8 mouse cellular contexts compared by ENCODE assay signal in genomic region chr4:102572031-102572430, GRCm38 (mm10).
DNase-seq lines count a peak whose midpoint lies in the region; ATAC-seq and TF ChIP-seq lines count a peak whose summit lies in the region.

No protein-coding gene starts in this region.

- no peak for DNase-seq in liver, adult 2 months (ENCODE audit: extremely low read depth, low read depth, low spot score)
- no peak for DNase-seq in liver
- no peak for DNase-seq in embryo, embryonic 10.5 days (ENCODE audit: low spot score)
- no peak for DNase-seq in gastrocnemius, postnatal 14 days
- no peak for DNase-seq in cerebellum, adult 9-10 months

- intact Hi-C loops in gastrocnemius, postnatal 14 days (cut with DNase I; ENCODE audit: low total_unique reads), result no loop called here

- ATAC-seq in forebrain, embryonic 13.5 days, result no peak
- ATAC-seq in limb, embryonic 15.5 days (ENCODE audit: insufficient number of reproducible peaks, low FRiP score, low TSS enrichment, low read depth), result no peak

- H3K9ac ChIP-seq in liver, adult 2 months (ENCODE audit: low read depth, low read length), result peak overlapping the region; percentile 68
- H3K9ac ChIP-seq in forebrain, embryonic 13.5 days, result no peak overlapping the region
- H3K9ac ChIP-seq in limb, embryonic 15.5 days, result 0 out of 2 replicates have a peak overlapping the region, but pooled peaks have one; percentile 17

- peak overlapping the region; percentile 58 for H3K4me3 ChIP-seq in liver, adult 2 months (ENCODE audit: insufficient read depth, low read depth, low read length)
- peak overlapping the region; percentile 15; the same call in 1 of the 2 replicates for H3K4me3 ChIP-seq in forebrain, embryonic 13.5 days
- peak overlapping the region; percentile 33 for H3K4me3 ChIP-seq in limb, embryonic 15.5 days
- peak overlapping the region; percentile 54 for H3K4me3 ChIP-seq in small intestine, adult 2 months (ENCODE audit: low read depth, low read length)

- H3K79me2 ChIP-seq in liver, adult 2 months (ENCODE audit: control insufficient read depth, insufficient read depth, low read length), result peaks cover 23% of the 10 kb centered on the region; the same call in 1 of the 2 replicates

- 0 out of 2 replicates have a peak, but pooled peaks cover 1% of the 10 kb centered on the region for H3K36me3 ChIP-seq in liver, adult 2 months (ENCODE audit: control insufficient read depth, insufficient read depth, low read length)
- no peaks in the 10 kb centered on the region for H3K36me3 ChIP-seq in forebrain, embryonic 13.5 days (ENCODE audit: poor library complexity, severe bottlenecking)
- no peaks in the 10 kb centered on the region for H3K36me3 ChIP-seq in limb, embryonic 15.5 days
- no peaks in the 10 kb centered on the region for H3K36me3 ChIP-seq in small intestine, adult 2 months (ENCODE audit: control insufficient read depth, insufficient read depth, low read length)

- TF ChIP-seq POLR2A in liver, adult 2 months (IDR thresholded peaks at IDR 0.05; ENCODE audit: extremely low read depth, insufficient read depth, low read length), result no peak
- no peak for TF ChIP-seq POLR2A in small intestine, adult 2 months (IDR thresholded peaks at IDR 0.05; ENCODE audit: low read depth, low read length)

- H3K4me1 ChIP-seq in liver, adult 2 months (ENCODE audit: control insufficient read depth, insufficient read depth, low read length), result peaks cover 29% of the 10 kb centered on the region
- peaks cover 47% of the 10 kb centered on the region for H3K4me1 ChIP-seq in forebrain, embryonic 13.5 days
- peaks cover 39% of the 10 kb centered on the region for H3K4me1 ChIP-seq in limb, embryonic 15.5 days
- H3K4me1 ChIP-seq in small intestine, adult 2 months (ENCODE audit: control insufficient read depth, insufficient read depth, insufficient read length, low read length), result peaks cover 11% of the 10 kb centered on the region; the same call in 1 of the 2 replicates

- H3K9me3 ChIP-seq in forebrain, embryonic 13.5 days (replicated peaks), result no peaks in the 10 kb centered on the region
- no peaks in the 10 kb centered on the region for H3K9me3 ChIP-seq in limb, embryonic 15.5 days

- peak overlapping the region; percentile 97 for H3K27ac ChIP-seq in liver, adult 2 months (replicated peaks; ENCODE audit: insufficient read depth, low read depth, low read length)
- no peak overlapping the region for H3K27ac ChIP-seq in forebrain, embryonic 13.5 days
- H3K27ac ChIP-seq in limb, embryonic 15.5 days, result peak overlapping the region; percentile 58
- peak overlapping the region; percentile 92 for H3K27ac ChIP-seq in small intestine, adult 2 months (ENCODE audit: insufficient read depth, low read depth, low read length)

- no peak for TF ChIP-seq CTCF in liver, adult 2 months (IDR thresholded peaks at IDR 0.05; ENCODE audit: low read depth, low read length)
- TF ChIP-seq CTCF in small intestine, adult 2 months (IDR thresholded peaks at IDR 0.05; ENCODE audit: extremely low read depth, insufficient read length, insufficient replicate concordance, low read depth, low read length), result no peak

- 13% methylated on average over 6 of the region's 6 CpGs for WGBS in liver, adult 2 months
- WGBS in forebrain, embryonic 13.5 days, result 74% methylated on average over 6 of the region's 6 CpGs
- 44% methylated on average over 6 of the region's 6 CpGs for WGBS in limb, embryonic 15.5 days
- WGBS in small intestine, adult 2 months, result 51% methylated on average over 6 of the region's 6 CpGs

- H3K27me3 ChIP-seq in liver, adult 2 months (ENCODE audit: control insufficient read depth, insufficient read depth, low read length), result no peaks in the 10 kb centered on the region
- peaks cover 16% of the 10 kb centered on the region for H3K27me3 ChIP-seq in forebrain, embryonic 13.5 days
- no peaks in the 10 kb centered on the region for H3K27me3 ChIP-seq in limb, embryonic 15.5 days
- H3K27me3 ChIP-seq in small intestine, adult 2 months (ENCODE audit: control insufficient read depth, insufficient read depth, low read length), result no peaks in the 10 kb centered on the region

- H3K4me2 ChIP-seq in forebrain, embryonic 13.5 days, result peak overlapping the region; percentile 40
- H3K4me2 ChIP-seq in limb, embryonic 15.5 days, result peak overlapping the region; percentile 38
